Mouse (Mus musculus): Measurements from ENCODE around the gene Tmem216. TPM values are rescaled to one million over a fixed set of nuclear protein-coding genes. Genes with fewer than 3 reads are reported as not detected.

Tmem216 gene
- total RNA-seq, 2 experiments from 2014 or later, result 11.5 to 16.7 TPM

DNA sequence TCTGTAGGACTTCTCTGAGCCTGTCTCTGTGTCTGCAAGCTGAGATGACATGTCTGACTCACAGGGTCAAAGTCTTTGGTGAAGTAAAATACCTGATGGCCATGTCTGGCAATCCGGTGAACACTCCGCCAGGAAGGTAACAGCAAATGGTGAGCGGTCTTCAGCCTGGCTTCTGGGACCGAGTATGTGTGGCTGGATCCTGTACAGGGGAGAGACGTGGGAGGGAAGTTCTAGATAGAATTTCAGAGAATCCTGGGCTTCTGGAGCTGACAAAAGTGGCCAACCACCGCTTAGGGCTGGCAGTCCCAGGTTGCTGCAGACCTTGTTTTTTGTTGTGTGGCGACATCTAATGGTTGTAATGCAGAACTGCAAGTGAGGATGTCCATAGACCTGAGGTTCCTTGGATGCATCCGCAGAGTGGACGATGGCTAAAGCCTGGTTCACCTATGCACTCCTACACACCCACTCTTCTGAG, 69.7 kb downstream of the Tmem216 start:
- DNase-seq, result peak; percentile 59

Other genes starting within 250 kb of the Tmem216 start
- gene Syt7, start 167.1 kb downstream of the Tmem216 start, total RNA-seq (2021), result 10 to 100 TPM; 25.8 to 26.3 TPM
- gene Lrrc10b, start 98.8 kb downstream of the Tmem216 start, total RNA-seq (2021), result 1 to 10 TPM; 3.4 to 4.7 TPM
- under 1 TPM; 0.63 to 0.94 TPM for gene Ppp1r32, start 73.3 kb downstream of the Tmem216 start, total RNA-seq (2021)
- gene Cpsf7, start 31.0 kb downstream of the Tmem216 start, total RNA-seq (2021), result 10 to 100 TPM; 50.0 to 69.4 TPM
- gene Sdhaf2, start 30.1 kb downstream of the Tmem216 start, total RNA-seq (2021), result 10 to 100 TPM; 52.5 to 60.1 TPM
- 10 to 100 TPM; 17.9 to 21.6 TPM for gene Cyb561a3, start 20.9 kb upstream of the Tmem216 start, total RNA-seq (2021)
- gene Tmem138, start 21.1 kb upstream of the Tmem216 start, total RNA-seq (2021), result 1 to 10 TPM; 8.6 to 8.7 TPM
- gene Ddb1, start 49.1 kb upstream of the Tmem216 start, total RNA-seq (2021), result 100 to 1,000 TPM; 252 to 259 TPM
- 10 to 100 TPM; 32.0 to 64.7 TPM for gene Tkfc, start 49.4 kb upstream of the Tmem216 start, total RNA-seq (2021)
- gene Vwce, start 78.0 kb upstream of the Tmem216 start, total RNA-seq (2021), result 1 to 10 TPM; 1.9 to 3.2 TPM
- gene Pga5, start 121.8 kb upstream of the Tmem216 start, total RNA-seq (2021), result not detected
- gene Vps37c, start 132.5 kb upstream of the Tmem216 start, total RNA-seq (2021), result 10 to 100 TPM; 18.9 to 21.5 TPM
- 1 to 10 TPM; 2.5 to 2.8 TPM for gene Cd5, start 182.8 kb upstream of the Tmem216 start, total RNA-seq (2021)

All from adrenal gland, postnatal 10 days (tissue).